10 mouse cellular contexts compared by ENCODE assay signal in genomic region chr1:86433359-86433758, GRCm38 (mm10). TPM values are rescaled to one million over a fixed set of nuclear protein-coding genes. Genes with fewer than 3 reads are reported as not detected.
DNase-seq lines count a peak whose midpoint lies in the region; ATAC-seq and TF ChIP-seq lines count a peak whose summit lies in the region.
"Had no signal": no experiment of that assay in that cellular context is flagged by ENCODE, and none has a peak within 500 bp of the region (broad histone marks: within the 10 kb centered on the region; RNA-seq: fewer than 3 reads in every experiment).

No protein-coding gene starts in this region.

- peaks cover 45% of the 10 kb centered on the region for H3K4me1 ChIP-seq in heart, embryonic 10.5 days
- H3K4me1 ChIP-seq in MEL (ENCODE audit: control insufficient read depth in 1 of 2, insufficient read depth in 2 of 2, low read length in 2 of 2): peaks cover 14 to 51% of the 10 kb centered on the region in 2 experiments
- H3K4me1 ChIP-seq in heart, embryonic 16.5 days (ENCODE audit: control insufficient read depth, insufficient read depth, low read length): peaks cover 35% of the 10 kb centered on the region
- peaks cover 39% of the 10 kb centered on the region for H3K4me1 ChIP-seq in liver, postnatal 0 days (ENCODE audit: insufficient read depth)

- H3K36me3 ChIP-seq in heart, embryonic 10.5 days: no peaks in the 10 kb centered on the region
- peaks cover 0 to 38% of the 10 kb centered on the region in 2 experiments; a peak in 2 of 4 replicates for H3K36me3 ChIP-seq in MEL (ENCODE audit: control insufficient read depth in 1 of 2, insufficient read depth in 2 of 2, low read length in 2 of 2)
- no peaks in the 10 kb centered on the region for H3K36me3 ChIP-seq in heart, embryonic 16.5 days (ENCODE audit: control insufficient read depth, insufficient read depth)
- no peaks in the 10 kb centered on the region for H3K36me3 ChIP-seq in liver, postnatal 0 days (replicated peaks; ENCODE audit: insufficient read depth, low read length)

- no peaks in the 10 kb centered on the region for H3K9me3 ChIP-seq in heart, embryonic 10.5 days
- H3K9me3 ChIP-seq in MEL (replicated peaks; ENCODE audit: insufficient read depth, low read length): no peaks in the 10 kb centered on the region
- no peaks in the 10 kb centered on the region for H3K9me3 ChIP-seq in heart, embryonic 16.5 days (replicated peaks; ENCODE audit: control insufficient read depth, low read length)
- H3K9me3 ChIP-seq in liver, postnatal 0 days (ENCODE audit: low read length): no peaks in the 10 kb centered on the region

- no peaks in the 10 kb centered on the region for H3K27me3 ChIP-seq in heart, embryonic 10.5 days (ENCODE audit: insufficient read depth, poor library complexity, severe bottlenecking)
- no peaks in the 10 kb centered on the region for H3K27me3 ChIP-seq in MEL (ENCODE audit: control insufficient read depth in 1 of 2, insufficient read depth in 2 of 2, low read length in 2 of 2)
- H3K27me3 ChIP-seq in heart, embryonic 16.5 days (ENCODE audit: control insufficient read depth, insufficient read depth, low read length): no peaks in the 10 kb centered on the region
- no peaks in the 10 kb centered on the region for H3K27me3 ChIP-seq in liver, postnatal 0 days (ENCODE audit: insufficient read depth, low read length)

- H3K4me3 ChIP-seq in heart, embryonic 10.5 days: peak overlapping the region; percentile 61; the same call in 1 of the 2 replicates
- H3K4me3 ChIP-seq in MEL (ENCODE audit: control insufficient read depth in 1 of 2, insufficient read depth in 1 of 2, low read depth in 2 of 2, low read length in 2 of 2): no peak overlapping the region
- H3K4me3 ChIP-seq in heart, embryonic 16.5 days (ENCODE audit: low read length): no peak overlapping the region
- H3K4me3 ChIP-seq in liver, postnatal 0 days (ENCODE audit: low read depth, low read length): no peak overlapping the region

- no peak for DNase-seq in heart, embryonic 10.5 days (ENCODE audit: low spot score)
- DNase-seq in heart, adult 9 months (ENCODE audit: low spot score in 2 of 2): no peak
- DNase-seq in MEL (ENCODE audit: low read depth, low spot score): no peak
- no peak for DNase-seq in liver, postnatal 0 days
- DNase-seq in right cerebral cortex, postnatal 10 days (ENCODE audit: low spot score in 2 of 2): no peak
- DNase-seq in adrenal gland, postnatal 36 days: no peak
- DNase-seq in embryo, embryonic 10 days (ENCODE audit: low spot score): no peak

- H3K79me2 ChIP-seq in MEL (ENCODE audit: control insufficient read depth, insufficient read depth, low read length, poor library complexity): peaks cover 2% of the 10 kb centered on the region; the same call in 1 of the 2 replicates

- ATAC-seq in heart, embryonic 16.5 days (replicated peaks; ENCODE audit: extremely low read depth, insufficient read depth, low FRiP score): no peak
- ATAC-seq in liver, postnatal 0 days: no peak

- WGBS in heart, embryonic 10.5 days: 77% methylated on average over 7 of the region's 7 CpGs
- WGBS in heart, embryonic 16.5 days: 81% methylated on average over 7 of the region's 7 CpGs
- 78% methylated on average over 7 of the region's 7 CpGs for WGBS in liver, postnatal 0 days (ENCODE audit: insufficient replicate concordance)

- no peak overlapping the region; the same call in 1 of the 2 replicates for H3K9ac ChIP-seq in MEL (ENCODE audit: control insufficient read depth, low read depth, low read length, poor library complexity, severe bottlenecking)
- H3K9ac ChIP-seq in heart, embryonic 16.5 days (ENCODE audit: low read length): no peak overlapping the region; the same call in 1 of the 2 replicates
- no peak overlapping the region; the same call in 1 of the 2 replicates for H3K9ac ChIP-seq in liver, postnatal 0 days (replicated peaks)

- H3K4me2 ChIP-seq in heart, embryonic 16.5 days (ENCODE audit: low read depth, low read length): no peak overlapping the region
- H3K4me2 ChIP-seq in liver, postnatal 0 days (ENCODE audit: low read depth, low read length): peak overlapping the region; percentile 92; the same call in 1 of the 2 replicates

- TF ChIP-seq RAD21 in MEL (IDR thresholded peaks at IDR 0.05; ENCODE audit: low read depth, low read length): no peak

- no peak for TF ChIP-seq POLR2A in MEL (IDR thresholded peaks at IDR 0.05; ENCODE audit: control insufficient read depth in 1 of 2, insufficient read depth in 1 of 2, low read depth in 1 of 2, low read length in 2 of 2, poor library complexity in 1 of 2)

- TF ChIP-seq CTCF in MEL (IDR thresholded peaks at IDR 0.05 in 2 of 3, conservative IDR thresholded peaks at IDR 0.05 in 1 of 3; ENCODE audit: control insufficient read depth in 1 of 3, insufficient read depth in 1 of 3, low read depth in 2 of 3, low read length in 3 of 3, poor library complexity in 1 of 3, severe bottlenecking in 1 of 3): no peak
- no peak for TF ChIP-seq CTCF in liver, postnatal 0 days (IDR thresholded peaks at IDR 0.05; ENCODE audit: low read depth)

- peak overlapping the region; percentile 98 for H3K27ac ChIP-seq in heart, embryonic 10.5 days
- 0 out of 2 replicates have a peak overlapping the region, but pooled peaks have one; percentile 5 for H3K27ac ChIP-seq in MEL (ENCODE audit: control insufficient read depth, low read depth, low read length)
- H3K27ac ChIP-seq in heart, embryonic 16.5 days (ENCODE audit: low read length): peak overlapping the region; percentile 97
- H3K27ac ChIP-seq in liver, postnatal 0 days (ENCODE audit: low read depth): peak overlapping the region; percentile 97

- TF ChIP-seq EP300 in MEL (IDR thresholded peaks at IDR 0.05; ENCODE audit: low read depth in 1 of 2, low read length in 2 of 2): no peak
- TF ChIP-seq EP300 in liver, postnatal 0 days (IDR thresholded peaks at IDR 0.05; ENCODE audit: low read depth): no peak

TF ChIP-seq in MEL, 35 proteins besides CTCF, POLR2A, EP300 and RAD21:
- TF ChIP-seq GATA1 (IDR thresholded peaks at IDR 0.05; ENCODE audit: low read depth, low read length) (no peak), MEF2A (IDR thresholded peaks at IDR 0.05; ENCODE audit: extremely low read depth, insufficient replicate concordance, low read depth, low read length, poor library complexity, severe bottlenecking) (no peak), ZNF384 (IDR thresholded peaks at IDR 0.05; ENCODE audit: low read depth, low read length) (no peak), USF1 (IDR thresholded peaks at IDR 0.05; ENCODE audit: low read depth, low read length) (no peak), ZMIZ1 (IDR thresholded peaks at IDR 0.05; ENCODE audit: low read depth, low read length) (no peak), NELFE (IDR thresholded peaks at IDR 0.05; ENCODE audit: low read depth, low read length) (no peak), BHLHE40 (IDR thresholded peaks at IDR 0.05; ENCODE audit: borderline replicate concordance, low read depth, low read length) (no peak), CHD1 (IDR thresholded peaks at IDR 0.05; ENCODE audit: low read depth, low read length) (no peak), TAL1 (IDR thresholded peaks at IDR 0.05; ENCODE audit: low read length) (no peak), NRF1 (IDR thresholded peaks at IDR 0.05; ENCODE audit: insufficient read depth, low read depth, low read length, poor library complexity, severe bottlenecking) (no peak), KAT2A (conservative IDR thresholded peaks at IDR 0.05; ENCODE audit: low read depth, low read length) (no peak), ELF1 (IDR thresholded peaks at IDR 0.05; ENCODE audit: low read depth, low read length) (no peak), MAX (IDR thresholded peaks at IDR 0.05; ENCODE audit: low read length) (no peak)

RNA-seq across cellular contexts. Expression of gene Tex44, which starts 7.2 kb away (rescaled TPM):
- polyA plus RNA-seq in heart, embryonic 10.5 days (2016; fragmentation: Nextera tagmentation; extraction: Ambion mirVana): not detected in 2 replicates
- not detected in 2 replicates for total RNA-seq in MEL (2012; rRNA removed)
- polyA plus RNA-seq in MEL (2012; ENCODE audit: insufficient read depth in 1 of 2, insufficient read length in 2 of 2, low read depth in 1 of 2, low replicate concordance in 2 of 2, missing spikeins in 1 of 2): not detected
- polyA plus RNA-seq in heart, embryonic 16.5 days (2015; fragmentation: Nextera tagmentation; extraction: Ambion mirVana): not detected in 2 replicates
- polyA plus RNA-seq in liver, postnatal 0 days (2015; fragmentation: Nextera tagmentation; extraction: Ambion mirVana): not detected in 2 replicates
- not detected for total RNA-seq in adrenal gland, postnatal 36 days (2021)
- total RNA-seq: adrenal gland, postnatal 14 days; gastrocnemius, postnatal 14 days had no signal

RNA-seq across cellular contexts. Expression of gene Nmur1, which starts 7.3 kb away (rescaled TPM):
- polyA plus RNA-seq in heart, embryonic 10.5 days (2016; fragmentation: Nextera tagmentation; extraction: Ambion mirVana): 0.10 TPM in 1 of 2 replicates, not detected in the other
- not detected in 2 replicates for total RNA-seq in MEL (2012; rRNA removed)
- polyA plus RNA-seq in MEL (2012; ENCODE audit: insufficient read depth in 1 of 2, insufficient read length in 2 of 2, low read depth in 1 of 2, low replicate concordance in 2 of 2, missing spikeins in 1 of 2): not detected
- polyA plus RNA-seq in heart, embryonic 16.5 days (2015; fragmentation: Nextera tagmentation; extraction: Ambion mirVana): not detected in 2 replicates
- not detected in 2 replicates for polyA plus RNA-seq in liver, postnatal 0 days (2015; fragmentation: Nextera tagmentation; extraction: Ambion mirVana)
- not detected for total RNA-seq in adrenal gland, postnatal 36 days (2021)
- total RNA-seq: adrenal gland, postnatal 14 days; gastrocnemius, postnatal 14 days had no signal

Comparison
In these comparisons a context has a peak if more than half of its experiments do, and no peak if none do; other contexts are left out.
1. H3K27ac ChIP-seq: peak in every context shown above with its lines; median percentile 98 in heart, embryonic 10.5 days; 97 in heart, embryonic 16.5 days; 97 in liver, postnatal 0 days; 5 in MEL.